Mouse (Mus musculus) erythroblast, embryonic 14.5 days (primary cell): ENCODE data around the gene Gps2.

Experiments used
- GATA1 ChIP-seq: IDR thresholded peaks from 2 replicates; pipeline ENCODE4 v1.6.1; 2012; ENCODE audit warnings: low read length, inconsistent platforms, mixed read lengths
- TAL1 ChIP-seq: IDR thresholded peaks from 3 replicates; pipeline ENCODE4 v1.6.1; 2012; ENCODE audit warnings: low read length, inconsistent platforms, mixed read lengths

DNA sequence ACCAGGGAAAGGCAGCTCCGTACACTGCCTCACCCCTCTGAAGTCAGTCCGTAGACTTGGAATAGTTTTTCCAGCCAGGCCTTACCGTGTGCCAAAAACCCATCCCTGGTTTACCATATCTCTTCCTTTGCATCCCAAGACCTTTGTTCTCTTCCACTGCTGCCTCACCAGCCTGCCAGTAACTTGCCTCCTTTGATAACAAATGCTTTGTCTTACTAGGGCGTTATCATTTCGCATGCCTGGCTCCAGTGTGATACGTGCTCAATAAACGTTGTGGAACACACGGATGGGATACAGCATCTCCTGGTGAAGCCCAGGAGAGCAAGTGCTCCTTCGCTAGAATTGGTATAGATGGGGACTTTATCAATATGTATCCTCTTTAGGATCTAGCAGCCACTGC, 46.4 kb upstream of the Gps2 start:
- TF ChIP-seq TAL1, result no peak
- TF ChIP-seq GATA1, result no peak
